Mouse (Mus musculus) regulatory T cell (primary cell): ENCODE measurements at regions not wholly inside any gene's neighbourhood (a gene's known extent, or its start where the extent isn't known, plus 50 kb on each side); places are given as distances from the start of the nearest gene placed in this dataset.

Source experiments
- in situ Hi-C: fragments of 300-600 bp; cut with MboI, MseI; formaldehyde crosslinking; loops from one replicate; pipeline ENCODE4 v1.15.1; 2025; ENCODE audit warnings: high pct_unique_total_duplicates

GRCm38 (mm10) chr10:39219366-39219765 lies 55.8 kb upstream of the Ccn6 start:
- in situ Hi-C loops: no loop called here

GRCm38 (mm10) chr10:39218151-39218550 lies 54.6 kb upstream of the Ccn6 start:
- in situ Hi-C loops: no loop called here

- in situ Hi-C loops: no loop called here
Measured at GRCm38 (mm10) chr10:39216142-39216904, 52.7 kb upstream of the Ccn6 start.

GRCm38 (mm10) chr10:39214563-39214962 lies 51.0 kb upstream of the Ccn6 start:
- in situ Hi-C loops: no loop called here
